Mouse (Mus musculus): ENCODE data around the gene Tmem53.

GRCm38 (mm10) chr4:117305461-117305860 is 53.7 kb downstream of the Tmem53 start:
- no peak for TF ChIP-seq EP300 (optimal IDR thresholded peaks at IDR 0.05)
- no peak for TF ChIP-seq CTCF (IDR thresholded peaks at IDR 0.05; ENCODE audit: low read depth)
